Mouse (Mus musculus) thymus, postnatal 10 days (tissue): ENCODE data around the gene Cyfip2.
A peak's percentile ranks its signal among the peaks of the same experiment; 100 is the strongest.

Experiments used
- DNase-seq, 2 experiments: peaks; one replicate each; pipeline ENCODE4 v3.0.0; 2021; ENCODE audit warnings: low spot score in 2 of 2

Gene Cyfip2

GRCm38 (mm10) chr11:46276778-46277177, 35.9 kb downstream of the Cyfip2 start:
- peak; percentile 29 to 71 for DNase-seq

GRCm38 (mm10) chr11:46276168-46276567, 36.5 kb downstream of the Cyfip2 start:
- DNase-seq: no peak

- peak; percentile 85 to 95 for DNase-seq
Observed at GRCm38 (mm10) chr11:46275302-46275701, 37.4 kb downstream of the Cyfip2 start.

GRCm38 (mm10) chr11:46273969-46274368, 38.7 kb downstream of the Cyfip2 start:
- no peak for DNase-seq

- DNase-seq: no peak
Observed at GRCm38 (mm10) chr11:46272058-46272681, 40.5 kb downstream of the Cyfip2 start.

- DNase-seq: no peak
Observed at GRCm38 (mm10) chr11:46269893-46270292, 42.8 kb downstream of the Cyfip2 start.

- no peak for DNase-seq
Observed at GRCm38 (mm10) chr11:46269391-46269790, 43.3 kb downstream of the Cyfip2 start.

GRCm38 (mm10) chr11:46268991-46269390, 43.7 kb downstream of the Cyfip2 start:
- DNase-seq: peak; percentile 27 to 65

GRCm38 (mm10) chr11:46265031-46265786, 47.5 kb downstream of the Cyfip2 start:
- DNase-seq: no peak

- DNase-seq: no peak
Observed at GRCm38 (mm10) chr11:46264584-46264983, 48.1 kb downstream of the Cyfip2 start.

GRCm38 (mm10) chr11:46263291-46263690, 49.4 kb downstream of the Cyfip2 start:
- no peak for DNase-seq

GRCm38 (mm10) chr11:46262854-46263253, 49.8 kb downstream of the Cyfip2 start:
- no peak for DNase-seq

GRCm38 (mm10) chr11:46258749-46259148, 53.9 kb downstream of the Cyfip2 start:
- DNase-seq: no peak

GRCm38 (mm10) chr11:46258207-46258606, 54.5 kb downstream of the Cyfip2 start:
- no peak for DNase-seq

- DNase-seq: no peak
Observed at GRCm38 (mm10) chr11:46255291-46255690, 57.4 kb downstream of the Cyfip2 start.

- DNase-seq: peak; percentile 16 to 68
Observed at GRCm38 (mm10) chr11:46251994-46252393, 60.7 kb downstream of the Cyfip2 start.

- no peak for DNase-seq
Observed at GRCm38 (mm10) chr11:46248352-46248751, 64.3 kb downstream of the Cyfip2 start.

GRCm38 (mm10) chr11:46246393-46246792, 66.3 kb downstream of the Cyfip2 start:
- no peak for DNase-seq

GRCm38 (mm10) chr11:46245926-46246325, 66.7 kb downstream of the Cyfip2 start:
- DNase-seq: no peak

GRCm38 (mm10) chr11:46244731-46245604, 67.7 kb downstream of the Cyfip2 start:
- DNase-seq: no peak

GRCm38 (mm10) chr11:46241985-46242384, 70.7 kb downstream of the Cyfip2 start:
- DNase-seq: no peak

- no peak for DNase-seq
Observed at GRCm38 (mm10) chr11:46241150-46241673, 71.4 kb downstream of the Cyfip2 start.
